Mouse (Mus musculus): ENCODE data around the gene Hdac7.

DNA sequence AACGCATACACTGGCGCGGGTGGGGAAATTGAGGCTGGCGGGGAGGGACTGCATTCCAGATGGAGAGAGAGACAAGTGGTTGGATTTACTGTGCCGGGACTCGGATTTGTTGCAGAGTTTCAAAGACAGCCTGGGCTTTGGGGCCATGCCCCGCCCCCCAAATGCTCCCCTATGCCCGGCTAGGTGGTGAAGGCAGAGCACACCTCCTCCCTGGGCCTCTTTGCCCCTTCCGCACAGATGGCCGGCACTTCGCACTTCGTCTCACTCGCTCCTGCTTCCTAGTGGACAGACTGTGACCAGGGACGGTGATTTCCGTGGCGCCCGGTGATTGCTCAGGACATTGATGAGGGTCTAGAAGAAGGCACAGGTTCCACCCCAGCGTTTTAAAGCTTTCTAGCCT is 76.1 kb downstream of the Hdac7 start:
- TF ChIP-seq POLR2A (IDR thresholded peaks at IDR 0.05; ENCODE audit: insufficient read depth, low read depth, low read length), result no peak
- no peak for TF ChIP-seq CTCF (IDR thresholded peaks at IDR 0.05)
- TF ChIP-seq EP300 (IDR thresholded peaks at IDR 0.05; ENCODE audit: insufficient read depth, low read depth, low read length), result no peak
